Mouse (Mus musculus) heart, embryonic 14.5 days (tissue): Measurements from ENCODE around the gene Nup62. TPM values are rescaled to one million over a fixed set of nuclear protein-coding genes. Genes with fewer than 3 reads are reported as not detected.
A peak's percentile ranks its signal among the peaks of the same experiment; 100 is the strongest.

ENCODE experiments used
- ATAC-seq: fragments of 200-750 bp; cut with Nextera tagmentation; 2 replicates; pipeline ENCODE4 v1.8.0; 2017; ENCODE audit warnings: low read depth, moderate TSS enrichment; ENCODE audit not compliant: insufficient number of reproducible peaks, insufficient read depth, low FRiP score
- H3K27ac ChIP-seq, 2 experiments: fragments of 200-500 bp in 1 of 2; fragments of 300-500 bp in 1 of 2; sonication (generic) in 1 of 2; replicated peaks in 1 of 2; 2 replicates each; pipeline ENCODE4 v1.5.1; 2012 to 2014; ENCODE audit warnings: low read depth in 2 of 2, low read length in 2 of 2, control low read depth in 1 of 2, mild to moderate bottlenecking in 1 of 2, mixed read lengths in 1 of 2; ENCODE audit not compliant: control insufficient read depth in 1 of 2, insufficient read depth in 1 of 2
- H3K27me3 ChIP-seq: fragments of 300-500 bp; sonication (generic); 2 replicates; pipeline ENCODE4 v1.6.1; 2014; ENCODE audit warnings: mild to moderate bottlenecking, low read length, control low read depth; ENCODE audit not compliant: control insufficient read depth, insufficient read depth
- H3K36me3 ChIP-seq: fragments of 300-500 bp; sonication (generic); 2 replicates; pipeline ENCODE4 v1.6.1; 2014; ENCODE audit warnings: mild to moderate bottlenecking, control low read depth, low read length, mixed read lengths; ENCODE audit not compliant: control insufficient read depth, insufficient read depth
- H3K4me1 ChIP-seq, 2 experiments: fragments of 200-500 bp in 1 of 2; fragments of 300-500 bp in 1 of 2; sonication (generic) in 1 of 2; 2 replicates each; pipeline ENCODE4 v1.6.1; 2012 to 2014; ENCODE audit warnings: low read length in 2 of 2, control low read depth in 1 of 2, mixed read lengths in 1 of 2; ENCODE audit not compliant: control insufficient read depth in 2 of 2, insufficient read depth in 2 of 2
- H3K4me2 ChIP-seq: fragments of 300-500 bp; sonication (generic); 2 replicates; pipeline ENCODE4 v1.6.1; 2014; ENCODE audit warnings: mild to moderate bottlenecking, low read length
- H3K4me3 ChIP-seq, 2 experiments: fragments of 200-500 bp in 1 of 2; fragments of 300-500 bp in 1 of 2; sonication (generic) in 1 of 2; 2 replicates each; pipeline ENCODE4 v1.5.1; 2012 to 2014; ENCODE audit warnings: low read length in 2 of 2, mild to moderate bottlenecking in 2 of 2, control low read depth in 1 of 2, low read depth in 1 of 2, moderate library complexity in 1 of 2; ENCODE audit not compliant: control insufficient read depth in 1 of 2, insufficient read depth in 1 of 2
- H3K9ac ChIP-seq: fragments of 300-500 bp; sonication (generic); 2 replicates; pipeline ENCODE4 v1.6.1; 2014; ENCODE audit warnings: mild to moderate bottlenecking, low read length
- H3K9me3 ChIP-seq: fragments of 300-500 bp; sonication (generic); 2 replicates; pipeline ENCODE4 v1.6.1; 2016; ENCODE audit warnings: low read length, control low read depth; ENCODE audit not compliant: control insufficient read depth
- WGBS: fragments of 180-500 bp; shearing (Covaris S2); extraction: QIAGEN DNeasy Blood & Tissue Kit; methylation state at CpG from one replicate; pipeline ENCODE4 v1.1.7; 2014; 5-methylcytosine and 5-hydroxymethylcytosine counted together
- polyA plus RNA-seq: library from polyadenylated mRNA; unstranded; fragments of >200 nt; fragmentation: Nextera tagmentation; extraction: Ambion mirVana; gene quantifications from 2 replicates; pipeline ENCODE4 v1.2.1, GENCODE M21; 2014

Nup62 gene
- polyA plus RNA-seq, 1 experiment from 2014 or later = 41.7 TPM

- peak overlapping the region; percentile 93 to 96 for H3K27ac ChIP-seq
- peak overlapping the region; percentile 46 to 59 for H3K4me3 ChIP-seq
- H3K27me3 ChIP-seq = no peaks in the 10 kb centered on the region
- H3K9ac ChIP-seq = peak overlapping the region; percentile 73
- H3K4me1 ChIP-seq = peaks cover 23 to 48% of the 10 kb centered on the region in 2 experiments
- H3K36me3 ChIP-seq = peaks cover 26% of the 10 kb centered on the region
- H3K9me3 ChIP-seq = no peaks in the 10 kb centered on the region
- 26% methylated on average over 25 of the region's 26 CpGs for WGBS
- ATAC-seq = no peak
- peak overlapping the region; percentile 81 for H3K4me2 ChIP-seq
These were observed 37.9 kb downstream of the Nup62 start for GRCm38 (mm10) chr7:44853596-44854355.

GRCm38 (mm10) chr7:44854356-44855031, 38.6 kb downstream of the Nup62 start:
- Histone ChIP-seq H3K4me3 (peak overlapping the region; percentile 46 to 59), H3K9ac (peak overlapping the region; percentile 73), H3K4me2 (peak overlapping the region; percentile 81), H3K27ac (peak overlapping the region; percentile 93 to 96), H3K4me1 (peaks cover 23 to 48% of the 10 kb centered on the region in 2 experiments), H3K9me3 (no peaks in the 10 kb centered on the region), H3K36me3 (peaks cover 31% of the 10 kb centered on the region), H3K27me3 (no peaks in the 10 kb centered on the region)
- 1% methylated on average over 45 of the region's 45 CpGs for WGBS
- ATAC-seq = peak; percentile 34

- H3K9ac ChIP-seq = peak overlapping the region; percentile 73
- peaks cover 23 to 48% of the 10 kb centered on the region in 2 experiments for H3K4me1 ChIP-seq
- H3K4me2 ChIP-seq = peak overlapping the region; percentile 81
- peak overlapping the region; percentile 93 to 96 for H3K27ac ChIP-seq
- no peak for ATAC-seq
- H3K4me3 ChIP-seq = peak overlapping the region; percentile 46 to 59
- H3K9me3 ChIP-seq = no peaks in the 10 kb centered on the region
- peaks cover 34% of the 10 kb centered on the region for H3K36me3 ChIP-seq
- H3K27me3 ChIP-seq = no peaks in the 10 kb centered on the region
- whole genome bisulfite sequencing = 35% methylated on average over 10 of the region's 10 CpGs
These were observed 39.1 kb downstream of the Nup62 start for GRCm38 (mm10) chr7:44855036-44855435.

- 57% methylated on average over 9 of the region's 9 CpGs for WGBS
- Histone ChIP-seq H3K4me2 (peak overlapping the region; percentile 95), H3K27me3 (no peaks in the 10 kb centered on the region), H3K9ac (peak overlapping the region; percentile 92), H3K36me3 (peaks cover 33% of the 10 kb centered on the region), H3K4me3 (peak overlapping the region in 1 of 2 experiments; percentile 86; a peak in 3 of 4 replicates), H3K4me1 (peaks cover 16 to 38% of the 10 kb centered on the region in 2 experiments), H3K9me3 (no peaks in the 10 kb centered on the region), H3K27ac (peak overlapping the region; percentile 92 to 95)
- ATAC-seq = no peak
These were observed 40.5 kb downstream of the Nup62 start for GRCm38 (mm10) chr7:44856265-44856916.

- no peaks in the 10 kb centered on the region for H3K27me3 ChIP-seq
- under 1% methylated on average over 32 of the region's 32 CpGs for WGBS
- peak within 1 kb of the TSS; percentile 92 to 95 for H3K27ac ChIP-seq
- H3K4me2 ChIP-seq = peak within 1 kb of the TSS; percentile 95
- no peaks in the 10 kb centered on the region for H3K9me3 ChIP-seq
- peak within 1 kb of the TSS; percentile 92 for H3K9ac ChIP-seq
- H3K36me3 ChIP-seq = peaks cover 35% of the 10 kb centered on the region
- 0 out of 2 replicates have a peak, but pooled peaks have one; percentile 23 for ATAC-seq
- peak within 1 kb of the TSS; percentile 86 to 94 for H3K4me3 ChIP-seq
- H3K4me1 ChIP-seq = peaks cover 16 to 36% of the 10 kb centered on the region in 2 experiments
These were observed 41.2 kb downstream of the Nup62 start, which contains the start of gene Pnkp for GRCm38 (mm10) chr7:44857042-44857552. Gene Pnkp (plus strand): TSS chr7:44857139.

DNA sequence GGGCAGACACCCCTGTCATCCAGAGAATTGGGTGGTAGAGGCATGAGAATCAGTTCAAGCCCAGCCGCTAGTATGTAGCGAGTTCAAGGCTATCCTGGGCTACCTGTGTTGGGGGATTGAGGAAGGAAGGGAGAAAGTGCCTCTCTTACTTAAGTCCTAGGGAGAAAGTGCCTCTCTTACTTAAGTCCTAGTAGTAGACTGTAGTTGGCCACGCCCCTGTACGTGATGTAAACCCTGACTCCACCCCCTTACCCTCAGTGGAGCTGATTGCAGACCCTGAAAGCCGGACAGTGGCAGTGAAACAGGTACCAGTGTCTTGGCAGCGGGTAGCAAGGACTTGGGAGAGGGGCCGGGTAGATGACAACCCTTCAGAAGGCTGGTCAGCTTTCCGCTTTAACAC, 42.0 kb downstream of the Nup62 start:
- H3K4me1 ChIP-seq = peaks cover 16 to 35% of the 10 kb centered on the region in 2 experiments
- H3K4me3 ChIP-seq = peak overlapping the region; percentile 86 to 94
- H3K9ac ChIP-seq = peak overlapping the region; percentile 92
- no peaks in the 10 kb centered on the region for H3K27me3 ChIP-seq
- WGBS = 25% methylated on average over 8 of the region's 8 CpGs
- peaks cover 37% of the 10 kb centered on the region for H3K36me3 ChIP-seq
- no peak for ATAC-seq
- H3K9me3 ChIP-seq = no peaks in the 10 kb centered on the region
- peak overlapping the region in 1 of 2 experiments; percentile 92; a peak in 1 of 4 replicates for H3K27ac ChIP-seq
- H3K4me2 ChIP-seq = peak overlapping the region; percentile 95

DNA sequence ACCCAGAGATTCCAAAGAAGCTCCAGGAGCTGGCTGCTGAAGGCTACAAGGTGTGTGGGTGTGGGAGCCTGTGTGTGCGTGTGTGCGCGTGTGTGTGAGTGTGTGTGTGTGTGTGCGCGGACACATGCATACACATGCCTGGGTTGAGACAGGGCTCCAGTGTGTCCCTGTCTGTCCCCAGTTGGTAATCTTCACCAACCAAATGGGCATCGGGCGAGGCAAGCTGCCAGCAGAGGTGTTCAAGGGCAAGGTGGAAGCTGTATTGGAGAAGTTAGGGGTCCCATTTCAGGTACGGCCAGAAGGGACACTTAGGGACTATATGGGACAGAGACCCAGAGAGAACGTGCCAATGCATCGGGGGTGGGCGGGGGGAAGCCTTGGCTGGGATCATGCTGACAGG, 44.0 kb downstream of the Nup62 start:
- Histone ChIP-seq H3K9me3 (no peaks in the 10 kb centered on the region), H3K27me3 (no peaks in the 10 kb centered on the region), H3K4me3 (no peak overlapping the region), H3K9ac (no peak overlapping the region), H3K4me1 (peaks cover 14 to 30% of the 10 kb centered on the region in 2 experiments), H3K27ac (no peak overlapping the region), H3K36me3 (peaks cover 48% of the 10 kb centered on the region), H3K4me2 (no peak overlapping the region)
- no peak for ATAC-seq
- WGBS = 87% methylated on average over 11 of the region's 11 CpGs
